Mouse (Mus musculus) retina, embryonic 14.5 days (tissue): Measurements from ENCODE around the gene Sp6.
A peak's percentile ranks its signal among the peaks of the same experiment; 100 is the strongest.

Experiments used
- DNase-seq: peaks from one replicate; pipeline ENCODE4 v3.0.0-alpha.2; 2015; ENCODE audit warnings: low spot score

The Sp6 gene

GRCm38 (mm10) chr11:97063274-97063920, 50.2 kb downstream of the Sp6 start:
- DNase-seq, result no peak

- no peak for DNase-seq
Measured at GRCm38 (mm10) chr11:97063921-97064295, 50.7 kb downstream of the Sp6 start.

GRCm38 (mm10) chr11:97065538-97066295, 52.5 kb downstream of the Sp6 start:
- no peak for DNase-seq

- no peak for DNase-seq
Measured at GRCm38 (mm10) chr11:97066656-97067360, 53.6 kb downstream of the Sp6 start.

GRCm38 (mm10) chr11:97069333-97069732, 56.1 kb downstream of the Sp6 start:
- DNase-seq, result no peak

- DNase-seq, result no peak
Measured at GRCm38 (mm10) chr11:97069770-97070169, 56.6 kb downstream of the Sp6 start.

- no peak for DNase-seq
Measured at GRCm38 (mm10) chr11:97071129-97071528, 57.9 kb downstream of the Sp6 start.

- peak; percentile 85 for DNase-seq
Measured at GRCm38 (mm10) chr11:97072533-97072932, 59.3 kb downstream of the Sp6 start.

- DNase-seq, result no peak
Measured at GRCm38 (mm10) chr11:97074235-97074634, 61.0 kb downstream of the Sp6 start.
